Mouse (Mus musculus) C2C12 (cell line): ENCODE data around the gene Arf3. TPM values are rescaled to one million over a fixed set of nuclear protein-coding genes. Genes with fewer than 3 reads are reported as not detected.
A peak's percentile ranks its signal among the peaks of the same experiment; 100 is the strongest.

ENCODE experiments used
- H3K27me3 ChIP-seq: one replicate; pipeline ENCODE4 v1.6.1; 2011; ENCODE audit not compliant: control insufficient read depth, insufficient read depth, insufficient read length
- H3K36me3 ChIP-seq: one replicate; pipeline ENCODE4 v1.6.1; 2011; ENCODE audit not compliant: control insufficient read depth, insufficient read depth
- H3K4me3 ChIP-seq: one replicate; pipeline ENCODE4 v1.5.1; 2011; ENCODE audit warnings: mild to moderate bottlenecking, control low read depth; ENCODE audit not compliant: poor library complexity, insufficient read depth, severe bottlenecking
- H3K79me2 ChIP-seq: one replicate; pipeline ENCODE4 v1.6.1; 2011; ENCODE audit not compliant: control insufficient read depth, insufficient read depth
- H3K79me3 ChIP-seq: one replicate; pipeline ENCODE4 v1.6.1; 2011; ENCODE audit warnings: low read depth, control low read depth
- H3ac ChIP-seq: one replicate; pipeline ENCODE3; 2011; ENCODE audit warnings: low read depth; ENCODE audit not compliant: control insufficient read depth, insufficient read length
- CEBPB ChIP-seq: IDR thresholded peaks from one replicate; pipeline ENCODE4 v1.6.1; 2011; ENCODE audit warnings: low read depth, mild to moderate bottlenecking, control low read depth, moderate library complexity
- CTCF ChIP-seq: IDR thresholded peaks from one replicate; pipeline ENCODE4 v1.5.1; 2011; ENCODE audit not compliant: control insufficient read depth, insufficient read depth, insufficient read length
- FOSL1 ChIP-seq: IDR thresholded peaks from one replicate; pipeline ENCODE4 v1.8.0; 2011; ENCODE audit warnings: mild to moderate bottlenecking, low read length; ENCODE audit not compliant: poor library complexity, insufficient read depth, severe bottlenecking
- MAX ChIP-seq: IDR thresholded peaks from one replicate; pipeline ENCODE4 v1.6.1; 2011; ENCODE audit warnings: mild to moderate bottlenecking, control low read depth
- MYOD1 ChIP-seq: IDR thresholded peaks from one replicate; pipeline ENCODE4 v1.6.1; 2011; ENCODE audit warnings: low read depth; ENCODE audit not compliant: control insufficient read depth, insufficient read length
- MYOG ChIP-seq: IDR thresholded peaks from one replicate; pipeline ENCODE4 v1.6.1; 2011; ENCODE audit not compliant: control insufficient read depth, insufficient read length; ENCODE audit errors: extremely low read depth
- USF1 ChIP-seq: IDR thresholded peaks from one replicate; pipeline ENCODE4 v1.6.1; 2011; ENCODE audit warnings: low read depth, mild to moderate bottlenecking, control low read depth, moderate library complexity
- polyA plus RNA-seq: library from polyadenylated mRNA; unstranded; fragments of >200 nt; fragmentation: generic; extraction: Trizol; gene quantifications from one replicate; pipeline ENCODE4 v1.2.1, GENCODE M21; 2012; ENCODE audit warnings: missing spikeins

The Arf3 gene
- polyA plus RNA-seq, 1 experiment: 126 TPM

GRCm38 (mm10) chr15:98792233-98793020, 29.4 kb upstream of the Arf3 start:
- H3ac ChIP-seq: no peak overlapping the region
- H3K36me3 ChIP-seq: no peaks in the 10 kb centered on the region
- peaks cover 59% of the 10 kb centered on the region for H3K27me3 ChIP-seq
- H3K4me3 ChIP-seq: no peak overlapping the region
- TF ChIP-seq MYOD1: no peak
- no peak for TF ChIP-seq MAX
- no peak for TF ChIP-seq MYOG
- no peak for TF ChIP-seq CTCF
- no peak for TF ChIP-seq USF1
- no peak for TF ChIP-seq FOSL1
- TF ChIP-seq CEBPB: no peak
- H3K79me3 ChIP-seq: no peaks in the 10 kb centered on the region
- no peaks in the 10 kb centered on the region for H3K79me2 ChIP-seq

GRCm38 (mm10) chr15:98791771-98792170, 28.8 kb upstream of the Arf3 start:
- H3K4me3 ChIP-seq: no peak overlapping the region
- peaks cover 57% of the 10 kb centered on the region for H3K27me3 ChIP-seq
- H3ac ChIP-seq: no peak overlapping the region
- H3K79me2 ChIP-seq: no peaks in the 10 kb centered on the region
- H3K79me3 ChIP-seq: no peaks in the 10 kb centered on the region
- H3K36me3 ChIP-seq: no peaks in the 10 kb centered on the region
- TF ChIP-seq MYOD1 (no peak), CTCF (no peak), MYOG (no peak), USF1 (no peak), FOSL1 (no peak), CEBPB (no peak)

- no peaks in the 10 kb centered on the region for H3K79me2 ChIP-seq
- peaks cover 51% of the 10 kb centered on the region for H3K27me3 ChIP-seq
- no peak overlapping the region for H3K4me3 ChIP-seq
- no peak for TF ChIP-seq MYOG
- no peak for TF ChIP-seq MAX
- TF ChIP-seq MYOD1: no peak
- no peaks in the 10 kb centered on the region for H3K36me3 ChIP-seq
- H3K79me3 ChIP-seq: no peaks in the 10 kb centered on the region
- no peak overlapping the region for H3ac ChIP-seq
These were observed 28.2 kb upstream of the Arf3 start for GRCm38 (mm10) chr15:98791221-98791620.

- H3K27me3 ChIP-seq: peaks cover 48% of the 10 kb centered on the region
- no peaks in the 10 kb centered on the region for H3K36me3 ChIP-seq
- no peak overlapping the region for H3K4me3 ChIP-seq
- H3K79me2 ChIP-seq: no peaks in the 10 kb centered on the region
- peak overlapping the region; percentile 6 for H3ac ChIP-seq
- TF ChIP-seq MYOD1 (no peak), CEBPB (no peak), MYOG (no peak), MAX (no peak), USF1 (no peak), FOSL1 (no peak), CTCF (no peak)
- no peaks in the 10 kb centered on the region for H3K79me3 ChIP-seq
These were observed 27.7 kb upstream of the Arf3 start for GRCm38 (mm10) chr15:98790761-98791160.

GRCm38 (mm10) chr15:98789661-98790535, 26.9 kb upstream of the Arf3 start, which contains the start of gene Wnt1:
TSS of gene Wnt1 (plus strand) at chr15:98789857.
- TF ChIP-seq MYOD1: no peak
- TF ChIP-seq CTCF: peak; percentile 93
- Histone ChIP-seq H3ac (peak within 1 kb of the TSS; percentile 62), H3K36me3 (no peaks in the 10 kb centered on the region), H3K27me3 (peaks cover 44% of the 10 kb centered on the region), H3K79me3 (no peaks in the 10 kb centered on the region), H3K4me3 (no peak within 1 kb of the TSS), H3K79me2 (no peaks in the 10 kb centered on the region)
